Mouse (Mus musculus): ENCODE measurements at regions not wholly inside any gene's neighbourhood (a gene's known extent, or its start where the extent isn't known, plus 50 kb on each side); places are given as distances from the start of the nearest gene placed in this dataset.

- TF ChIP-seq POLR2A (IDR thresholded peaks at IDR 0.05; ENCODE audit: low read depth, low read length) = no peak
- TF ChIP-seq CTCF (IDR thresholded peaks at IDR 0.05; ENCODE audit: extremely low read depth, insufficient read depth, insufficient read length, insufficient replicate concordance) = no peak
Measured at GRCm38 (mm10) chr11:111379842-111380241, 313.9 kb downstream of the Kcnj2 start.

Data from spleen, adult 2 months (tissue).